Mouse (Mus musculus) 416B (cell line): ENCODE measurements around the gene Batf2.
A peak's percentile ranks its signal among the peaks of the same experiment; 100 is the strongest.
"Not testable (repeated sequence)": the region's sequence is repeated elsewhere in the genome, so short reads cannot be mapped to it uniquely, and the experiment has no call there.

ENCODE experiments used
- DNase-seq: peaks from one replicate; pipeline ENCODE4 v3.0.0; 2011; ENCODE audit warnings: low read depth

Gene Batf2

GRCm38 (mm10) chr19:6140678-6141393, at the start of gene Batf2:
Gene Batf2, plus strand, starts transcription at chr19:6140983.
- peak; percentile 98 for DNase-seq

- DNase-seq: no peak
These were observed 46.7 kb upstream of the Batf2 start, which contains the start of gene AC131692.1 for GRCm38 (mm10) chr19:6094119-6094518. Gene AC131692.1, plus strand, starts transcription at chr19:6094419.

DNA sequence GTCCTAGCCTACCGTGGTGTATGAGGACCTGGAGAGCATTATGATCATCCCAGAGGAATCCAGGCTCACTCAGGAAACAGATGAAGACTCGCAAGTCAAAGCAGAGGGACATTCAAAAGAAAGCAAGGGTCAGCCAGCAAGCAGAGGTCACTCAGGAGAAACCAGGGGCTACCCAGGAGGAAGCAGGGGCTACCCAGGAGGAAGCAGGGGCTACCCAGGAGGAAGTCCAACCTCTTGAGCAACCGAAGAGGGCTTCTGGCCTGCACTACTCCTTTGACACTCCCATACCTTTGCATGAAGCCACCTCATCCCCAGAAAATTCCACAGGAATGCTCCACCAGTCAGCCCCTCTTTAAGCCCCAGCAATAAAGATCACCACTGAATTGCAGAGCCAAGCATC, 42.9 kb upstream of the Batf2 start:
- DNase-seq: no peak

DNA sequence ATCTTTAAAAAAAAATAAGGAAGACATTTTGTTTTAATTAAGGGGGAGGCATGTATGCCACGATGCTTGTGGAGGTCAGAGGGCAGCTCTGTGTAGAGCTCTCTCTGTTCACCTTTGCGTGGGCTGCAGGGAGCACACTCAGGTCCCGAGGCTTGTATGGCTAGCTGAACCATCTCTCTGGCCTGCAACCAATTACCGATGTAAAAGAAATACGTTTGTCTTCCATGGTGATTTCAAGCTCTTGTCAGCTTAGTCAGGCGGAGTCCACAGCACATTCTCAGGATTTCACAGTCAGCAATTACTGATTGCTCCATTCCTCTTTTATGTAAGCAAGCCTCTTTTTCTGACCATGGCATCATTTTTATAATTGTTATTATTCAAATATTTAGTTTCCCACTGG, 39.6 kb upstream of the Batf2 start:
- no peak for DNase-seq

DNA sequence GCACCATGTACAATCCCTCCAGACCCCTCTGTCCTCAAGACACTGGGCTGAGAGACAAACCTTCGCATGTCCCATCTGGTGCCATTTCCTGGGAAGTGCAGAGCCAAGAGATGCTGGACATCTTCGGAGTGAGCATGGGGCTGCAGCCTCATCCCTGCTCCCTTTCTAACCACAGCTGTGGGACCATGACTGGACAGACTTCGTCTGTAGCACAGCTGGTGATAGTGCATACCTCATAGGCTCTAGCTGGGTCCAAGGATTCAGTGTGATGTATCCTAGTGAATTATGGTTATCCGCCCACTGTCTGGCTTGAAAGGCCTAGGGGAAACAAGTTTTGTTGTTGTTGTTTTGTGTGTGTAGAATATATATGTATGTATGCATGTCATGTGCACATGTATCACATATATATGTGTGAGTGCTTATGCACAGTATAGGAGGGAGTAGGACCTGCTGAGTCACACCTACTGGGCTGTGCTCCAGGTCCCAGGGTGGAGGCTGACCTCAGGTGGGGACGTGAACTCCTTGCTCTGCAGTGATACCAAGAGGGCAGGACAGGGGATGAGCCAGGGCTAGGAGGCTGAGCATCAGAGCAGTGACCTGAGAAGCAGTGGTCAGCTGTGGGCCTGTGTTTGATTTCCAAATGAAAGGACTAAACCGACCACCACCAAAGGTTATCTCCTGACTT, 38.5 kb upstream of the Batf2 start:
- peak; percentile 15 for DNase-seq

DNA sequence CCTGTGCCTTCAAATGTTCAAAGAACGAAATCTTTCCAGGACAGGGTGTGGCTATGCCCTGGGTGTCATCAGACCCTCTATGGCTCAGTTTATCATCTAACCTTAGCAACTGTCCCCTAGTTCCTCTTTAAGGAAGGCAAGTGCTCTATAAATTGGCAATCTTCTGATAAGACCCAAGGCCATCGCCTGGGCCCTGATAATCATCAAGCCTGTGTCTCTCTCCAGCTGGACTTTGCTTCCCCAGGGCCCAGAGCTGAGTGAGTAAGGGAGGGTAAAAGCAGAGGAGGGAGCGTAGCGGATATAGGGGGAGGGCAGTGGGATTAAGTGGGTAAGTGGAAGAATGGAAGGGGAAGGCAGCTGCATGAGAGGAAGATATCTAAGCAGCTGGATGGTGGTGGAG, 36.3 kb upstream of the Batf2 start:
- DNase-seq: no peak

DNA sequence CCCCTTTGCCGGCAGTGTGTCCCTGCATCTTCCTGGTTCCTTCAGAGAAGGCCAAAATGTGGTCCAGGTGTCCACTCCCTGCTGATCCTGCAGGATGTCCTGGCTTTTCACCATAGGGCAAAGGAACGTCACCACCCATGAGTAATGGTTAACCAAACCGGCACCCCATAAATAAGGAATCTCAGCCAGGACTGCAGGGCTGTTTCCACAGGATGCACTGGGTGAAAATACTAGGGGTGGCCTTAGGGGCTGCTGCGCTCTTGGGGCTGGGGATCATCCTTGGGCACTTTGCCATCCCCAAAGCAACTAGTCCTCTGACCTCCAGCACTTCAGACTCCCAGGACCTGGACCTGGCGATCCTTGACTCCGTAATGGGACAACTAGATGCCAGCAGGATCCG, 35.2 kb upstream of the Batf2 start, which contains the start of gene Naaladl1:
Gene Naaladl1, plus strand, starts transcription at position 197 of the 400 bp plus-strand sequence.
- no peak for DNase-seq

GRCm38 (mm10) chr19:6113116-6113515, 27.7 kb upstream of the Batf2 start:
- DNase-seq: no peak

DNA sequence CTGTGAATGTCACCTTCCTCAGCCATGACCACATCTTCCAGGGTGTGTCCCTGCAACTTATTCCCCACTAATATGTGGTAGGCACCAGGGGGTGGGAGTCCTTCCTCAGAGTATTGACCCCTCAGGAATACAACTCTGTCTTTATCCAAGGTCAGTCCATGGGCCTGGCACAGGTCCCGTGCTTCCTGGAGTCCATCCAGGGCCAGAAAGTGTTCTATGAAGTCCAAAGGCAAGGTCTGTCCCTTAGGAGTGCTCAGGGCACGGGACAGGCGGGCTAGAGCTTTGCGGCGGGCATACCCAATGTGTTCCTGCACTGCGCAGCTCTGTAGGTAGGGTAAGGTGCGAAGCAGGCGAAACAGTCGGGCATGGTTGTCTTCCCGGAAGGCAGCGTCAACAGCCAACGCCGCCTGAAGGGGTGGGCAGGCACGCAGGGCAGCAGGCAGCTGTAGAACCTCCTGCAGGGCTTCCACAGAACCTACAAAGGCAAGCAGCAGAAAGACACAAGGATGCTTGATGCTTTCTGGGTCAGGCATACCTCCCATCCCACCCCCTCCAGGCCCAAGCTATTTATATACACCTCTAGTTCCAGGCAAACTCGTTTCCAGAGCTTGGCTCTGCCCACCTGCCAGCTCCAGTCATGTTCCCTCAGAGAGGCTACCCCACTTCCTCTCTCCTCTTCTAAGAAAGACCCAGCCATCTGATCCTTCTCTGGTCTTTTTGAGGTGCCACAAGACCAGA, 24.5 kb upstream of the Batf2 start:
- DNase-seq: no peak

DNA sequence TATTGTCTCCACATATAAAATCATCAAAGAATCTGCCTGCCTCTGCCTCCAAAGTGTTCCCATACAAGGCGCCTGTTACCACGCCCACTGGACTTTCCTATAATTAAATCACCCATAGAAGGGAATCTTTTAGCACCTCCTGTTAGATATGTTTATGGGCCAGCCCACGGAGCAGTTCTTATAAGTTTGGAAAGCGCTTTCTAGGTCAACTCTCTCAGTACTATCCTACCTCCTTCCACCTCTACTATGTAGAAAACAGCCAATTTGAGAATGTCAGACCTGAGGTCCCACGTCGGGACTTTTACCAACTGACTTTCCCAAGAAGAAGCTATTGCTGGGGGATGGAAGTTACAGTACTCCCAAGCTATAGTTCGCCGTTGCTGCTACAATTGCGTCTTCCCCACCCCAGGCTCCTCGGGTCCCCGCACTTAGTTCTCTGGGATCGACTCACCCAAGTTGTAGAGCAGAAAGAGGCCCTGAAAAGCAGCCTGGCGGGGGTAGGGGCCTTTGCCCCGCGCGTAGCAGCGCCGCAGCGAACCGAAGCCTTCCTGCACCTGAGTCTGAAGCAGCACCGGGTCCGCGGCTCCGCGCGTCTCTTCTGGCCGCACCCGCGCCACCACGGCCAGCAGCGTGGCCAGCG, 23.3 kb upstream of the Batf2 start:
- DNase-seq: peak; percentile 50

GRCm38 (mm10) chr19:6117986-6118676, 22.7 kb upstream of the Batf2 start, which contains the start of gene Sac3d1:
Gene Sac3d1, minus strand, starts transcription at chr19:6118650.
- DNase-seq: peak; percentile 95

GRCm38 (mm10) chr19:6118677-6119185, 22.1 kb upstream of the Batf2 start:
- no peak for DNase-seq

DNA sequence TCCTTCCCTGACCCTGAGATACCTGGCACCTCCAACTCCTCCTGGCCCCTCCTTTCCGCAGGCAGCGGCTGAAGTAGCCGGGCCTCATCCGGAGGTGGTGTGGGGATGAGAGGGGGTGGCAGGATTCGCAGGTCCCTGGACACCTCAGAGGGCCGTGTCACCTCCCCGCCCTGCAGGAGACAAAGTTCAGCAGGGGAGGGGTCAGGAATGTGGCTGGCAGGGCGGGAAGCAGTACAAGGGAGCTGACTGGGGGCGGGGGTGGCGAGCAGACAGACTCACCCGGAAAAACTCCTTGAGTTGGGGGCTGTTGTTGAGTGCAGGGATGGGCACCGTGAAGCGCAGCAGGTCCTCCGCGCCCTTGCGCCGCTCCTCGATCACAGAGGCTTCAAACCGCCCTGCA, 19.0 kb upstream of the Batf2 start:
- DNase-seq: no peak

- no peak for DNase-seq
These were observed 17.5 kb upstream of the Batf2 start for GRCm38 (mm10) chr19:6123330-6123729.

DNA sequence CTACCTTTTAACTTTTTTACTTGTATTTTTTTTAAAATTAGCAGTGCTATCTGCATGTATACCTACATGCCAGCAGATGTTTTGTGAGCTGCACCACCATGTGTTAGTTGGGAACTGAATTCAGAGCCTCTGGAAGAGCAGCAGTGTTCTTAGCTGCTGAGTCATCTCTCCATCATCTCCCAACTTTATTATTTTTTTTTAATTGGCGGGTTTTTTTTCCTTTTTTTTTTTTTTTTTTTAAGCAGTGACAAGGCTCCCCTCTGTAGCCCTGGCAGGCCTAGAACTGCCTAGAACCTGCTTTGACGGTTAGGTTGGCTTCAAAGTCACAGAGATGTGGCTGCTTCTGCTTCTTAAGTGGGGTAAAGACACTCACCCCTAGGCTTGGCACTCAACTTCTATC, 15.9 kb upstream of the Batf2 start:
- no peak for DNase-seq

DNA sequence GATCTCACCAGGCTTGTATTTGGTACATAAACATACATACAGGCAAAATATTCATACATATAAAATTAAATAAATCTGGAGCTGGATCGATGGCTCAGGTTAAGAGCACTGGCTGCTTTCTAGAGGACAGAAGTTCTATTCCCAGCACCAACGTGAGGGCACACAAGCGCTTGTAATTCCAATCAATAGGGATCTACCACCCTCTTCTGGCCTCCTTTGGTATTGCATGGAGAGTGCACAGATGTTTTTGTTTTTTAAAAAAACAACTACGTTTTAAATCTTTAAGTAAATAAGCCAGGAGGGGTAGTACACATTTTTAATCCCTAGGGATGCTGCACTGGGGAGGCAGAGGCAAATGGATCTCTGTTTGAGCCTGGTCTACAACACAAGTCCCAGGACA, 14.5 kb upstream of the Batf2 start:
- DNase-seq: peak; percentile 86

DNA sequence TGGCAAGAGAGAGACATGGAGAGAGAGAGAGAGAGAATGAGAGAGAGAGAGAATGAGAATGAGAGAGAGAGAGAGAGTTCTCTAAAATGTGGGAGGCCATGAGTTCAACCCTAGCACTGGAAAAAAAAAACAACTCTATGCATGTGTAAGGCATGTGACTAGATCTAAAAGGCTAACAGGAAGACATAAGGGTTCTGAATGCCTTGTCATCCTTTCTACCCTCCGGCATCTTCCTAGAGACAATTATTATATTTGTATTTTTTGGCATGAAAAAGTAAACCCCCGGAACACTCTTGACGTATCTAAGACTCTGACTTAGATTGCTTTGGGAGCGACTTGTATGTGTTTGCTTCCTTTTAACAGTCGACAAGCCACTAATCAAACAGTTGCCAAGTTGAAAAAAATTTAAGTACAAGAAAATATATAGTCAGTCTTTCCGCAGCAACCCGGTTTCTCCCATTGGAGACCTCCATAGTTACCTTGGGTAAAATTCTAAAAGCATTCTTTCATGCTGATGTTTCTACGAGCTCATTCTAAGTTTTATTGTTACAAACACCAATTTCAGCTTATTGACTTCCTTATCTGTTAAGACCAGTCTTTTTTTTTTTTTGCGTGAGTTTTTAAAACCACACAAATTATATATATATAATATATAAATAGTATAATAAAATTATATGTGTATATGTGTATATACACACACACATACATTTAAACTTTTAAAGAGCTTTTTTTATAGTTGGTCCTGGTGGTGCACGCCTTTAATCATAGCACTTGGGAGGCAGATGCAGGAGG, 13.8 kb upstream of the Batf2 start:
- peak; percentile 67 for DNase-seq

DNA sequence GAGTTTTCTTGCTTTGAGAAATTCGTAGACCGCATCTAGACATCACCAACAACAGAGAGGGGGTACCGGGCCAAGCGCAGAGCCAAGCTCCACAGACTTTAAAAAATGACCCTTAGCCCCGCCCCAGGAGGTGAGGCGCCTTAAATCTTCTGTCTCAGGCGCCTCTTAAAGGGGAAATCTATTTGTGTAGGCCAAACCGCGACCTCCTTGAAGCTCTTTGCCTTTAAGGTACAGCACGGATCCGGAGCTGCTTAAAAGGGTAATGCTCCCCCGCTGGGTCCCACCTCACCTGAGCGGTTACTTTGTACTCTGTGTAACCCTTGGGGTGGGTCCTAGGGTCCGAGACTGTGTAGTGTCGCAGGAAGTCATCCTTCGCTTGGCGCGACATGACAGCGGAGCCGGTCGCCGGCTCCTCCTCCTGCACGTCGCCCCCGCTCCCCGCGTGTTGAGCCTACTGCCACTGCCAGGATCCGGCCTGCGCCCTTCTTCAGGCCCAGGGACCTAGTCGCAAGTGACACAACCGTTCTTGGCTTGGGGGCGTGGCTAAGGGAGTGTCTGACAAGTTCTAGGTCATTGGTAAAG, 12.9 kb upstream of the Batf2 start, which contains the start of gene Snx15:
Gene Snx15, minus strand, starts transcription at position 545 of the 582 bp plus-strand sequence.
- DNase-seq: peak; percentile 99

DNA sequence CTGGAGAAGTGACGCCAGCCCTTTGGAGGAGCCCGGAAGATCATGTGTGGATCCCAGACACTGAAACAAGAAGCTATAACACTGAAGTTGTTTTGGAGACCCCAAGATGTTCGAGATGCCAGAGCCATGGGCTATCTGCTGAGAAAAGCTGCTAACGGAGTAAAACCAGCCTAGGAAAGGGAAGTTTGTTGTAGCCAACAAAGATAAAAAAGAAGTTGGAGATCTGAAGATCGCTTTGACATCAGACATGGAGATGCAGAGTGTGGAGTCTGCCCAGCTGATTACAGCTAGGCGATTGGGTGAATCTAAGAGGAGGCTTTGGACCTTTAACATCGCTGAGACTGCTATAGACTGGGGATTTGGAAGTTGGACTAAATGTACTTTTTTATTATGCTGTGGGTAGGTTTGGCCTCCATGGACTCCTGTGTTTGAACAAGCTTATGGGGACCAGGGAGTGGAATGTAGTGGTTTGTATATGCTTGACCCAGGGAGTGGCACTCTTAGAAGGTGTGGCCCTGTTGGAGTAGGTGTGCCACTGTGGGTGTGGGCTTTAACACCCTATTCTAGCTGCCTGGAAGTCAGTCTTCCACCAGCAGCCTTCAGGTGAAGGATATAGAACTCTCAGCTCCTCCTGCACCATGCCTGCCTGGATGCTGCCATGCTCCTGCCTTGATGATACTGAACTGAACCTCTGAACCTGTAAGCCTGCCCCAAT, 10.2 kb upstream of the Batf2 start:
- not testable (repeated sequence) for DNase-seq
